Mouse (Mus musculus) layer of hippocampus, adult 2 months (tissue): Measurements from ENCODE around the gene Dnaaf5. TPM values are rescaled to one million over a fixed set of nuclear protein-coding genes. Genes with fewer than 3 reads are reported as not detected.
A peak's percentile ranks its signal among the peaks of the same experiment; 100 is the strongest.

Experiments used
- DNase-seq, 2 experiments: peaks; one replicate each; pipeline ENCODE4 v3.0.0; 2022; ENCODE audit warnings: low spot score in 2 of 2
- H3K27ac ChIP-seq: fragments of 200-600 bp; 2 replicates; pipeline ENCODE4 v1.8.1; 2022
- H3K4me3 ChIP-seq: fragments of 200-600 bp; 2 replicates; pipeline ENCODE4 v1.8.1; 2022; ENCODE audit warnings: mild to moderate bottlenecking
- CTCF ChIP-seq: fragments of 200-600 bp; conservative IDR thresholded peaks from 2 replicates; pipeline ENCODE4 v1.8.1; 2022; ENCODE audit warnings: antibody characterized with exemption, mild to moderate bottlenecking, moderate library complexity
- long read RNA-seq, 2 experiments: library from polyadenylated mRNA; stranded (forward); transcript quantifications; one replicate each; pipeline ENCODE4 v2.0.0; 2021; ENCODE audit warnings: borderline mapping rate in 2 of 2
- total RNA-seq, 2 experiments: library from RNA; stranded (reverse); gene quantifications; 2 replicates each; pipeline ENCODE4 v1.2.3; 2021

Gene Dnaaf5
- total RNA-seq = 10 to 100 TPM in 1 of 2 experiments, 1 to 10 TPM in 1; 5.7 to 10.7 TPM
- long read RNA-seq, experiment 1, transcript Dnaaf5-201 (13 exons, 3,450 nt) = major isoform, 5 of 9 reads
- long read RNA-seq, experiment 1, partial matches to known transcripts = 1 of 9 reads
- long read RNA-seq, experiment 1, other reads (novel, unspliced or antisense) = 3 of 9 reads
- long read RNA-seq, experiment 2, transcript Dnaaf5-201 (13 exons, 3,450 nt) = major isoform, 10 of 12 reads
- long read RNA-seq, experiment 2, partial matches to known transcripts = 1 of 12 reads
- long read RNA-seq, experiment 2, other reads (novel, unspliced or antisense) = 1 of 12 reads

DNA sequence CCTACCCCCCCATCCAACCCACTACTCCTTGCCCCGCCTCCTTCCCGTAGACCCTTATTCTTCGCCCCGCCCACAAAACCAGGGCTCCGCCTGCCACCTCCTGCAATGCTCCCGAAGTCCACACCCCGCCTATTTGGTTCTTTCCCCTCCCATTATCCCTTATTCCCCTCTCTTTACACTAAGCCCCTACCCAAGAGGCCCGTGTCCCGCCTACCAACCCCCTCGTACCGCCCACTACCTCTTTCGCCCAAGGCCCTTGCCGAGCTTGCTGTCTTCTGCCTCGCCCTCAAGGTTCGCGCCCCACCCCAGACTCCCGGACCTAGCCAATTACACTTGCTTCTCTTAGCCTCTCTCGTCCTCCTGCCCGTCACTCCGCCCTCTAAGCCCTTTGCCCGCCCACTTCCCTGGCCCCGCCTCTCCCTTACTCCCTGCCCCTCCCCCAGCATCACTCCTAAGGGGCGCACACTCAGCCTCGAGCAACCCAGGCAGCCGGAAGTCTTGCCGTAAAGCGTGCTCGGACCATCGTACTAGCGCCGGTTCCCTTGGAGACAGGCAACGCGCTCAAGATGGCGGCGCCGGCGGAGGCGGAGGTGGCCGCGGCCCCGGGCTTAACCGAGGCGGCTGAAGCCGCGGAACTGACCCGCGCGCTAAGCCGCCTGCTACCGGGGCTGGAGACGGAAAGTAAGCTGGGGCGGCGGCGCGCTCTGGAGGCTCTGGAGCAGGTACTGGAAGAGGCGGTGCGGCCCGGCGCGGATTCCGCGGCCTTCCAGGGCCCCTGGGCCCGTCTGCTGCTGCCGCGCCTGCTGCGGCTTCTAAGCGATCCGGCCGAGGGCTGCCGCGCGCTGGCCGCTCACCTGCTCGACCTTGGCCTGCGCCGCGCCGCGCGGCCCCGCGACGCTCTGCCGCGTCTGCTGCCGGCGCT is at the start of gene Dnaaf5, which contains the start of gene Prkar1b:
Gene Dnaaf5 (plus strand): TSS at position 543 of the 922 bp plus-strand sequence.
Gene Prkar1b (minus strand): TSS at position 321 of the 922 bp plus-strand sequence.
- peak within 1 kb of the TSS; percentile 83 for H3K4me3 ChIP-seq
- peak; percentile 96 to 97 for DNase-seq
- peak within 1 kb of the TSS; percentile 80 for H3K27ac ChIP-seq
- no peak for TF ChIP-seq CTCF

DNA sequence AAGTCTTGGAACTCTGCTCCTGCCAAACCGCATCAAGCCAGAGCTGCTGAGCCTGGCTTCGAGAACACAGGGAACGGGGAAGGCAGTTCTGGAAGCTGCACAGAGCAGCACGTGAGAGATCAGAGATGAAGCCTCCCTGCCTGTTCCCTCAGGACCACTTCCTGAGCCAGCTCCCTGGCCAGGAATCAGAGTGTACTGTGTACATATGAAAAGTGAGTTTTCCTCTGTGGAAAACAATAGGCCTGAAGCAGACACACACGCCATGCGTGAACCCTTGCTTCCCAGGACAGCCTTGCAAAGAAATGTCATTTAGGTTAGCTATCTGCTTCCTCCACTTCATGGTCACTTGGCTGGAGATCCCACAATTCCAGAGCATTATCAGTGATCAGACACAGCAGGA is 48.2 kb upstream of the Dnaaf5 start:
- H3K4me3 ChIP-seq = no peak overlapping the region
- no peak for DNase-seq
- H3K27ac ChIP-seq = no peak overlapping the region
- no peak for TF ChIP-seq CTCF

DNA sequence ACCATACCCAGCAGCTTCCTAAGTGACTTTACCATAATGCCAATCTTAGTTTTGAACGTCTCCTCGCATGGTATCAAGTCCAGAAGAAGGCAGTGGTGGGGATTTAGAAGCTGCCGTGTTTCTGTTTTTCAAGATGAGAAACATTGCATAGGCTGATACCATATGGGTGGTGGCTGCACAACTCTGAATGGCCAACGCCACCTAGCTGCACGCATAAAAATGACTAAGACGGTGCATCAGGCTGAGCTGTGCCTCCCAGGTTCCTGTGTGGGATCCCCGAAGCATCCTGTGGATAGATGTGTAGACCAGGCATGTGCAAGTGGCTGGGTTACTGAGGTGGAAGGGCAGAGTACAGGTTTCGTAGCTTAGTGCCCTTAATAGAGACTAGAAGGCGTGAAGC is 42.2 kb upstream of the Dnaaf5 start:
- TF ChIP-seq CTCF = peak; percentile 69
- Histone ChIP-seq H3K27ac (no peak overlapping the region), H3K4me3 (no peak overlapping the region)
- DNase-seq = no peak

DNA sequence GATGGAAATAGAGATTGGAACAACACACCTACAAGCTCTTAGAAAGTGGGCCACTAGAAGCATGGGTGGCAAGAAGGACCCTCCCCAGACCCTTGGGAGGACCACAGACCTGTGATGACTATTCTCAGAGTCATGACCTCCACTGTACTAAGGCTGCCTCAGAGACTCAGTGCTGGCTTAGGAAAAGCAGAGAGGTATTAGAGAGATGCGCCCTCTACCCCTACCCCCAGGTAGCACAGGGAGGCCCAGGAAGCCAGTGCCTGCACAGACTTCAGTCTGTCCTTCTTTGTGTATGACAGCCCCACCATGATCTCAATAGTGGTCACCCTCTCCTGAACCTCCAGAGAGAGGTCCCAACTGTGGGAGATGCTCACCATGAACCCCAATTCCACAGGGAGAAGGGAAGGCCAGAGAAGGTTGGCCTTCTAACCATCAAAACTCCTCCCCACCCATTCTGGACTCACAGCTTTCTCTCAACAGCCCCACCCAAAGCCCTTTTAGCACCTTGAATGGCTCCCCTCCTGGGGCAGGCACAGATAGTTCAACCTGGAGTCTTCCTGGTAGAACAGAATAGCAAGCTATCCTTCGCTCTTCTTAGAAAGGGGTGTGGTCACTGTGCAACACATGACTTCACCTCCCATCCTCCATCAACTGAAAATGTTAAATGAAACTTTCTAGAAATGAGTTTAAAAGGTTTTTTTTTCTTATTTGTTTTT is 39.7 kb upstream of the Dnaaf5 start:
- Histone ChIP-seq H3K4me3 (no peak overlapping the region), H3K27ac (no peak overlapping the region)
- no peak for TF ChIP-seq CTCF
- no peak for DNase-seq

DNA sequence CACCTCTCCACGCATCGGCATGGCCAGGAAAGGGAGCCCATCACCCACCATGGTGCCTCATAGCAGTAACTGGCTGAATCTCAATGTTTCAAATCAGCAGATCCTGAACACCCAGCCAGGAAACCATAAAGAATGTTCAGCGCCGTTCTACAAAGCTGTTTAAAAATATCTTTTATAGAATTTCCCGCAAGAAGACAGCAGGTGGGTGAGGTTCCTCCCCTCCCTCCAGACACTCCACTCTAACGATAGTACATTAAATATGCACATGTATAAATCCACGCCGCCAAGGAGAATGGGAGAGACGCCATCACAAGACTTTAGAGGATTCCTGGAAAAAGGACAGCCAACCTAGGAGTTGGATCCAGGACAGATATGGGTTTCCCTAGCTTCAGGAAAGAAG is 38.0 kb upstream of the Dnaaf5 start:
- DNase-seq = peak in 1 of 2 experiments; percentile 44
- Histone ChIP-seq H3K27ac (no peak overlapping the region), H3K4me3 (no peak overlapping the region)
- TF ChIP-seq CTCF = no peak

DNA sequence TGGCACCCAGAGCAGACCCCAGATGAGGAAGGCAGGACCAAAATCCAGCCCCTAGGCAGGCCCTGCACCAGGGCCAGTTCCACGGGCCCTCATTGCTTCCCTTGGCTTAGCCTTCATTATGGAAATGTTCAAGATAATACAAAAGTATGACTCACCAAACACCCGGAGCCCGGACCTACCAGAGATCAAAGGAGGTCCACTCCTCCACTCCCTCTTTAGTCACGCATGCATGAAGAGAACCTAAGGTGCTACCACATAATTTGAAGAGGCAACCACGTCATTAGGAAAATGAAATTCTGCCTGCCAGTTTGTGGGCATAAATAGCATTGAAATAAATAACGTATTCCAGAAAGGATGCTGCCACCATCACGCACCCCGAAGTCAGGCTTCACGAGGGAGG is 37.6 kb upstream of the Dnaaf5 start:
- Histone ChIP-seq H3K4me3 (no peak overlapping the region), H3K27ac (no peak overlapping the region)
- no peak for DNase-seq
- no peak for TF ChIP-seq CTCF

DNA sequence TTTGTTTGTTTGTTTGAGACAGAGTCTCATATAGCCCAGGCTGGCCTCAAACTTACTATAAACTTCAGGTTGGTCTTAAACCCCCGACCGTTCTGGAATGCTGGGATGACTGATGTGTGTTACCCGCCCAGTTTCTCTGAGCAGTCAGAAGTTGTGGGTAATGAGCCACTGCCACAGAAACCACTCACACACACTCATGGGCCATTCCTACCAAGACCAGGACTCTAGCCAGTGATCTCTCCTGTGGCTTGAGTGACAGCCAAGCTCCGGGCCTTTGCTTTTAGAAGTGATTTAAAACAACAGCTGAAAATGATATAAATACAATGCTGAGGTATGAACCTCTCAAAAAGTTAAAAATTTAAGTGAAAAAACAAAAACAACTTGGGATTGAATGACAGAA is 35.1 kb upstream of the Dnaaf5 start:
- no peak for TF ChIP-seq CTCF
- Histone ChIP-seq H3K27ac (no peak overlapping the region), H3K4me3 (no peak overlapping the region)
- DNase-seq = no peak

DNA sequence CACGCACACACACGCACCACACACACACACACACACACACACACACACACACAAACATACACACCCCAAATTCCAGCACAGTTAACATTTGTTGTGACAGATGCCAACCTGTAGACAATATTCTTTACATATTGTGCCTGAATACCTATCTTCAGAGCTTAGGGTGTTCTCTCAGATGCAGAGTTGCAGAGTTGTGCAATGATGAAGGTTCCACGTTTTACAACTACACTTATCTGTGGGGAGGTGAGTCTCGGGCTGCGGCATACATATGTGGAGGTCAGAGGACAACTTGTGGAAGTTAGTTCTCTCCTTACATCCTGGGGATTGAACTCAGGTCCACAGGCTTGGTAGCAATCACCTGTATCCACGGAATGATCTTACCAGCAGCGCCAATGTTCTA is 34.5 kb upstream of the Dnaaf5 start:
- Histone ChIP-seq H3K27ac (no peak overlapping the region), H3K4me3 (no peak overlapping the region)
- DNase-seq = no peak
- no peak for TF ChIP-seq CTCF

DNA sequence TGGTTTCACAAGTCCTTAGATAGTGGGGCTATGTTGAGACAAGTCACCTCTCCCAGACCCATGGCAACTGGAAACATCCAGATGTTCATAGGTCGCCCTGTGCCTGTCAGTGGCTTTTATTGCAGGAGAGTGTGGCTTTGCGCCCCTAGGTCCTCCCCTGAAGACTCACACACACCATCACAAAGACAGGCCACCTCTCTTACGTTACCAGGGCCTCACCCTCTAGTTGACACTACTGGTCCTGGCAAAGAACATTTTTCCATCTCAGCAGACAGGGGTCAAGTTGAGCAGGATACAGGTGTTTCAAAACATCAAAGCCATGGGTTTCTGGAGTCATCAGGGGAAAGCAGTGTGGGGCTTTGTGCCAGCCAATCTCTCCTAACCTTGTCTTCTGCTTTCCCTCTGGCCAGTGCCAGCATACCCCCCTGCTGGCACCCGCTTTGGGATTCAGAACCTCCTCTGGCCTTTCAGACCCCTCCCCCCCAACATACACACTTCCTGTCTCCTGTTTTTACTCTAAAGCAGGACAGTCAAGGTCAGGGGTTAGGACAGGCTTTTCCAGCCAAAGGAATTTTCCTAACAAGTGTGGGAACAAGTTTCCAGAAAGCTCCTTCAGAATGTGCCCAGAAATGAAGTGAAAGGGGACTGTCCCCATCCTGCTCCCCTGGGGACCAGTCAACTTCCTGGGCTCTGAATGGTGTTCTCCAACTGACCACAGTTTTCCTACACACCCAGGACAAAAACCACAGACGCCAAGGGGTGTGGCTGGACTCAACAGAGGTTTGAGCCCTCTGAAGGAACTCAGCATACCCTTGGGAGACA is 31.7 kb upstream of the Dnaaf5 start:
- H3K4me3 ChIP-seq = no peak overlapping the region
- H3K27ac ChIP-seq = no peak overlapping the region
- TF ChIP-seq CTCF = no peak
- no peak for DNase-seq

DNA sequence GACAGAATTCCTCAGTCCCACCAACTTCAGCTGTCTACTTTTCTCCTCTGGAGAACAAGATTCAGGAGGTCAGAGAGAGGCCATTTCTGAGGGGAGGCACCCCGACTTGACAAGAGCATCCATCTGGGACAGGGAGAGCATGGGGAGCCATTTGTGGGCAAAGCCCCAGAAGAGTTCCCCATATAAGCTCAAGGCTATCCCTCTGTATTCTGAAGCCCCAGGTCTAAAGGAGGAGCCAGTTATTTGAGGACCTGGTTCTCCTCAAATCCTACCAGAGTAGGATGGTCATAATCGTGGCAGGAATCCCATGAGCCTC is 31.1 kb upstream of the Dnaaf5 start:
- no peak for TF ChIP-seq CTCF
- DNase-seq = no peak
- H3K4me3 ChIP-seq = no peak overlapping the region
- H3K27ac ChIP-seq = no peak overlapping the region

DNA sequence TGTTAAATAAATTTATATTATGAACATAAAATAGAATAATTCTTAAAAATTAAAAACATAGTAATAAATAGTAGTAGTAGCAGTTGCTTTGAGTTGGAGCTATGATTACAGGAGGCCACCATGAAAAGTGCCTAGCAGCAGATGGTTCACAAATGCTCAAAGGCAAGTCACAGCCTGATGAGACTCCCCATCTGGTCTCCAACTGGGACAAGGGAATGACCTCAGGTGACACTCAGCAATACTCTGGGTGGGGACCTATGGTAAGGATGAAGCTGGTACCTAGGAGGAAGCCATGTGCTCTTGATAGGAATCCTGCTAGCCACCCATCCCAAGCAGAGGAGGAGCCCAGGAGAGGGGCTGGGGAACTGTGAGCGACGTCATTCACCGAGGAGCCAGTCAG is 24.3 kb upstream of the Dnaaf5 start:
- DNase-seq = no peak
- no peak overlapping the region for H3K27ac ChIP-seq

DNA sequence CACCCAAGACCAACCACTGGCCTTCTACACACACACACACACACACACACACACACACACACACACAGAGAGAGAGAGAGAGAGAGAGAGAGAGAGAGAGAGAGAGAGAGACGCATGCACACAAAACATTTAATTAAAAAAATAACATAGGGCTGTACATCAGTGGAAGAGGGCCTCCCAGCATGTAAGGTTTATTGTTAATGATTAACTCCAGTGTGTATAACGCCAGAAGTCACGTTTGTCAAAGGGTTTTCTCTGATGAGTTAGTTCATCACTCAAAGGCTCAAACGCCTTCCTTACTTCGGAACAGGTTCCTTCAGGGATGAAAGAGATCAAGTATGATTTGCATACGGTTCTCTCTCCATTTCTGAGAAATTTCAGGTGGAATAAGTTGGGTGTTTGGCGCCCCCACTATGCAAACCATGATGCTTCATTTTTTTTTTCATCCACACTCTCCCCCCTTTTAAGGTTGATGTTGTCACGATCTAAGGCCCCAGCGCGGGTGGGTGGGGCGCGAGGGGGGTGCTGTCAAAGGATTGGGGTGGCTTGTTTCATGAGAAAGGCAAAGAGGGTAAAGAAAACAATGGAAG is 21.5 kb upstream of the Dnaaf5 start:
- no peak for DNase-seq
- peak overlapping the region; percentile 92 for H3K27ac ChIP-seq
- TF ChIP-seq CTCF = peak; percentile 38
- H3K4me3 ChIP-seq = peak overlapping the region; percentile 60

More for the DNA sequence above, 24.3 kb upstream of the Dnaaf5 start:
- no peak for TF ChIP-seq CTCF
- no peak overlapping the region for H3K4me3 ChIP-seq
